Mouse (Mus musculus): ENCODE data around the gene Ccdc85c. TPM values are rescaled to one million over a fixed set of nuclear protein-coding genes. Genes with fewer than 3 reads are reported as not detected.

Ccdc85c gene
- polyA plus RNA-seq, 1 experiment from 2014 or later, result 0.06 TPM

DNA sequence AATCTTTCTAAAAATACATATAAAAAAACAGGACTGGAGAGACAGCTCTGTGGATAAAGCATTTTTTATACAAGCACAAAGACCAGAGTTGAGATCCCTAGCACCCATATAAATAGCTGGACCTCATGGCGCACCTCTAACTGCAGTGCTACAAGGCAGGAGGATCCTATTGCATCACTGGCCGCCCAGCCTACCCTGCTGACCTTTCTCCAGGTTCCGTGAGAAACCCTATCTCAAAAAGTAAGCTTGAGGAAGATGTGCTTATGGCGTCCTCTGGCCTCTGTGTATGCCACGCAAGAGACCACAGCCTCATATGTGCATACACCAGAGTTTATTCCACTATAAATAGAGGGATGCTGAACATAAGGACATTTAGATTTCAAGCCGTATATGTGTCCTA is 93.5 kb downstream of the Ccdc85c start:
- no peak overlapping the region for H3K4me3 ChIP-seq (ENCODE audit: inconsistent target)
- H3K36me3 ChIP-seq (ENCODE audit: inconsistent target), result peaks cover 21% of the 10 kb centered on the region
- WGBS (ENCODE audit: missing documents), result 92% methylated on average over 6 of the region's 6 CpGs
- peaks cover 83% of the 10 kb centered on the region for H3K79me2 ChIP-seq (ENCODE audit: inconsistent target)
- H3K27ac ChIP-seq, result no peak overlapping the region

DNA sequence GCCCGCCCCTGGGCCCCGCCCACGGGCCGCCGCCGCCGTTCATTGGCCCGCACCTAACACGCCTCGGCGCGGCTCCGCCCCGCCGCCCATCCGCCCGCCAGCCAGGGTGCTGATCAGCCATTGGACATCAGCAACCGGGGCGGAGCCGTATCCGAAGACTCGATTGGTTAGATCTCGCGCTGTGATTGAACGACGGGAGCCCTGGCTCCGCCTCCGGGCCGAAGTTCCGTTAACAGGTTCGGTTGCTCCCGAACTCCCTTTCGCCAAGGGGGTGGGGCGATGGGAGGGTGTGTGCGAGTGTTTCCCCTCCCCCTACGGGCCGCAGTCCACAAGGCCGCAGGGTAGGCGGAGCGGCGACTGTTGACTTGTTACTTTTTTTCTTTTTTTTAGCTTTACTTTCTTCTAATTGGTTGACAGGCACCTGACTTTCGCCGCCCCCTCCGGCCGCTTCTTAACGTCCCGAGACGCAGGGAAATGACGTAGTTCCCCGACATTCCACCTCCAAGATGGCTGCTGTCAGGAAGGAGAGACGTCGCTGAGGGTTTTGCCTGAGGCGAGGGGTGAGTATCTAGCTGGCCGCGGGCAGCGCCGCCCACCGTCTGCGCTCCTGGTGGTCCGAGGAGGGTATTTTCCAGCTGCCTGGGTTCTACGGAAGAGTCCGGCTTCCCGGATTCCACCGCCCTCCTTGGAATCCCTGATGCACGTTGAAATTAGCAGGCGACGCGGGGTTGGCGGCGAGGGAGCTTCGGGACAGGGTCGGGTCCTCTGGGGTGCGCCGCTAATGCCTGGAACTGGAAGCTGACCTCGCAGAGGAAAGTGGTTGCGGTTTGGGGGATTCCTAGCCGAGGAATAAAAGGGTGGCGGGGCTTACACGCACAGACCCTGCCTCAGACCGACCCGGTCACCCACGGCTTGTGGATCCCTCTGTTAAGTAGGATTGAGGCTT is 95.6 kb downstream of the Ccdc85c start, which contains the start of gene Ccnk:
Gene Ccnk, plus strand, starts transcription at position 259 of the 946 bp plus-strand sequence.
- under 1% methylated on average over 73 of the region's 82 CpGs for WGBS (ENCODE audit: missing documents)
- Histone ChIP-seq H3K79me2 (ENCODE audit: inconsistent target) (peaks cover 89% of the 10 kb centered on the region), H3K27ac (peak within 1 kb of the TSS; percentile 71), H3K36me3 (ENCODE audit: inconsistent target) (0 out of 2 replicates have a peak, but pooled peaks cover 6% of the 10 kb centered on the region), H3K4me3 (ENCODE audit: inconsistent target) (peak within 1 kb of the TSS; percentile 100)

DNA sequence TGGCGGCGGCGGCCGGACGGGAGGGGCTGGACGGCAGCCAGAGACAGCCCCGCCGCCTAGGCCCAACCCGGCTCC is 96.1 kb downstream of the Ccdc85c start, which contains the start of gene Setd3:
Gene Setd3, minus strand, starts transcription at position 69 of the 75 bp plus-strand sequence.
- Histone ChIP-seq H3K79me2 (ENCODE audit: inconsistent target) (peaks cover 89% of the 10 kb centered on the region), H3K36me3 (ENCODE audit: inconsistent target) (0 out of 2 replicates have a peak, but pooled peaks cover 6% of the 10 kb centered on the region), H3K4me3 (ENCODE audit: inconsistent target) (peak within 1 kb of the TSS; percentile 100), H3K27ac (peak within 1 kb of the TSS; percentile 71)
- 0% methylated on average over 4 of the region's 9 CpGs for WGBS (ENCODE audit: missing documents)

DNA sequence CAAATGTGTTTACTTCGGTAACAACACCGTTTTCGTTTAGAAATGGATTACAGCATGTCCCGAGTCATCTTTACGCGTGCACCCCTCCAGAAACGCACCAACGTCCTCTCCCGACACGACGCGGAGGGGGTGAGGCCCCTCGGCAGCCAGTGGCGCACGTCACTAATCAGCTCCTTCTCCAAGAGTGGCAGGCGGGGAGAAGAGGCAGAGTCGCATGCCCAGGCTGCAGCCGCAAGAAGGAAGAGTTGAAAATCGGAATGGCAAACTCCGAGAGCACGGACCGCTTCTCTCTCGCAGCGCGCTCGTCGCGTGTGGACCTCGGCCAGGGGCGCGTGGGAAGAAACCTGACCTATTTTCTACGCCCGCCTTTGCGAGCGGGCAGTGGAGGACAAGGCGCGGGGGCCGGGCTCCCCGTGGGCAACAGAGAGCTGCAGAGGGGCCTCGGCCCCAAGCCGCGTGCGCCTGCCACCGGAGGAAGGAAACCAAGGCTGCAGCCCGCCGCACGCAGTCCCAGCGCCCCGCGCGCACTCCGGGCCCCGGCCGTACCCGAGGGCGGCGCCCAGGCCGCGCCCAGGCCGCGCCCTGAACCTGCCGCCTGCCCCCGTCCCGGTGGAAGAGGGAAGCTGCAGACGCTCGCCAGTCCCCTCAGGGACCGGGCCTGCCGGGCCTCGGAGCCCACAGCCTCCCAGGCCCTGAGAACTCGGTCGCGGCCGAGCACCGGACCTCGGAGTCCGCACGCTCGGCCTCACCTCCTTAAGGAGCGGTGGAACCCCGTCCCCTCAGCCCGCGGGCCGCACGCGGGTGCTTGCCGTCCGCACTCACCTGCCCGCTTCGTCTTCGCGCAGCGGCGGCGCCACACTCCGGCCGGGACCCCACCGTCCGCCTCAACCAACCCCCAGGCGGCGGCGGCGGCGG is 96.6 kb downstream of the Ccdc85c start:
- Histone ChIP-seq H3K27ac (peak overlapping the region; percentile 49), H3K79me2 (ENCODE audit: inconsistent target) (peaks cover 89% of the 10 kb centered on the region), H3K36me3 (ENCODE audit: inconsistent target) (0 out of 2 replicates have a peak, but pooled peaks cover 6% of the 10 kb centered on the region), H3K4me3 (ENCODE audit: inconsistent target) (peak overlapping the region; percentile 70)
- WGBS (ENCODE audit: missing documents), result under 1% methylated on average over 77 of the region's 103 CpGs

DNA sequence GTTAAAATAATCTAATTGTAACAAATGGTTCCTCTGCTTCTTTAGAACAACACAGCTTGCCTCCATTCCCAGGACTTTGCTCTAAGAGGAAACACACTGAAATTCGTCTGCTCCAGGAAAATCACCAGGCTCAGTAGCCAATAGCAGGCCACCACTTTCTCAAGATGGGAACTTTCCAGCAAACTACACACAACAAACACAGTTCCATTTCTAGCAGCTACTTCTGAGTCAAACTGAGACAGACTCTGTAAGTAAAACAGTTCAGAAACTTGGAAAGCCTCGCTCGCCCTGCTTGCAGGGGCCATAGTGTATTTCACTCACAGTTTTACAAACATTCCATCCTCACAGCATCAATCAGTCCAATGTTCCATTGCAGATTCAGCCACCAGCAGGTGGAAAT is 98.9 kb downstream of the Ccdc85c start:
- H3K27ac ChIP-seq, result no peak overlapping the region
- no peaks in the 10 kb centered on the region for H3K36me3 ChIP-seq (ENCODE audit: inconsistent target)
- 94% methylated on average over 3 of the region's 3 CpGs for WGBS (ENCODE audit: missing documents)
- peaks cover 89% of the 10 kb centered on the region for H3K79me2 ChIP-seq (ENCODE audit: inconsistent target)
- H3K4me3 ChIP-seq (ENCODE audit: inconsistent target), result no peak overlapping the region

DNA sequence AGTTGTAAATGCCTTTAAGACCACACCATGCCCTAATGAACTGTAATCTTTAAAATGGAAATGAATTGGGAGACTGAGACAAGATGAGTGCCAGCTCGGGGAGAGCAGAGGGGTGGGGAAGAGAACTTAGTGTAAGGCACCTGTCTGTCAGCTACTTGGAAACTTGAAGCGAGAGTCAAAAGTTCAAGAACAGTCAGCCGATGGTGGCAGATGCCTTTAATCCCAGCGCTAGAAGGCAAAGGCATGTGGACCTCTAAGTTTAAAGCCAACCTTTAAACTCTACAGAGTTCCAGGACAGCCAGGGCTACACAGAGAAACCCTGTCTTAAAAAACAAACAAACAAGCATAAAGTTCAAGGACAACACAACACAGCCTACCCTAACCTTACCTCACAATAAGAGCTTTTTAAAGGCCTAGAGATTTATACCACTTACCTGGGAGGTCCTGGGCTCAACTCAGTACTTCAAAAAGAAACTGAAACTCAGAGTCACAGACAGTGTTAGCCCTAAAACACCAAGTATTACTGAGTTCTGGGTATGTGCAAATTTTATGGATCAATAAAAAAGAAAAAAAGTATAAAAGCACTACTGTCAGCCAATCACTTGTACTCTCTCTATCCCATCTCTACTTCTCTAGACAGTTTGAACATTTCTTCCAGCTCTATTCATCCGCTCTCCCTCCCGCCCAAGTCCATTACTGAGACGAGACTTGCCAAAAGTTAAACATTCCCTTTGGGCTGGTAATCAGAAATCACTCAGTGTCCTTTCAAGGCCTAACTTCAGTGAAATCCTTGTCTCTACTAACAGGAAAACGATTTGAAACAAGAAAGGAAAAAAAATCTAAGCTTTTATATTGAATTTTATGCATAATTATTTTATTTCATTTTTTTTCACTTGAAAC is 100.4 kb downstream of the Ccdc85c start:
- Histone ChIP-seq H3K27ac (no peak overlapping the region), H3K36me3 (ENCODE audit: inconsistent target) (no peaks in the 10 kb centered on the region), H3K4me3 (ENCODE audit: inconsistent target) (no peak overlapping the region), H3K79me2 (ENCODE audit: inconsistent target) (peaks cover 89% of the 10 kb centered on the region)
- 95% methylated on average over 7 of the region's 8 CpGs for WGBS (ENCODE audit: missing documents)

DNA sequence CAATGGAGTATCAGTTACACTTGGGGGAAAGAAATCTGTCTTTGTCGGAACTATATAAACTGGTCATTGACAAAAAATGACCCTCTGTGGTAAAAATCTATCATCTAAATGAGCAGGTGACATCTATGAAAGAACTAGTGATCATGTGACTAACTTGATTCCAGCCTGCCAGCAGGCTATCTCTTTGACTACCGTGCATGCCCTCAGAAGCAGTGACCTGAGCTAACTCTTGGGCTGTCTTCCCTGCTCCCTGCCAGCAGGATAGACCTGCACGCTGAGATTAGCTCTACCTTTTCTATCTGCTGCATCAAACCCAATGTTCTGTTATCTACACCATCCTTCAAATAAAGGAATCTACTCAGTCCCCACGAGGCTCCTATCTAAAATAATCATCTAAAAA is 102.6 kb downstream of the Ccdc85c start:
- WGBS (ENCODE audit: missing documents), result 83% methylated on average over 4 of the region's 4 CpGs
- Histone ChIP-seq H3K27ac (no peak overlapping the region), H3K36me3 (ENCODE audit: inconsistent target) (no peaks in the 10 kb centered on the region), H3K4me3 (ENCODE audit: inconsistent target) (no peak overlapping the region), H3K79me2 (ENCODE audit: inconsistent target) (peaks cover 100% of the 10 kb centered on the region)

DNA sequence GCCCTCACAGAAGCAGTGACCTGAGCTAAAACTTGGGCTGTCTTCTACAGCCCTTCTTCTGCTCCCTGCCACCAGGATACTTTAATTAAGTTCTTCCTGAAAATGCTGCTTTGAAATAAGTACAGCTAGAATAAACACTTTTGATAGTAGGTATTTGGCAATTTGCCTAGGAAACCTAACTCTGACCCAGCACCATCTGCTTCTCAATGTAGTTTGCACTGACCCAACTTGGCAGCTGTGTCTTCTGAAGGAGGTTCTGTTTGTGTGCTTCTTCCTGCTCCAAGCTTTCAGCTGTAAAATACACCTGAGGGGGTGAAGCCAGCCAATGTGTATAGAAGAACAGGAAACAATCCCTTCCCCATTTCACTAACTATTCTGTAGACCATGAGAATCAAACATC is 103.9 kb downstream of the Ccdc85c start:
- Histone ChIP-seq H3K4me3 (ENCODE audit: inconsistent target) (no peak overlapping the region), H3K79me2 (ENCODE audit: inconsistent target) (peaks cover 100% of the 10 kb centered on the region), H3K27ac (no peak overlapping the region), H3K36me3 (ENCODE audit: inconsistent target) (no peaks in the 10 kb centered on the region)

DNA sequence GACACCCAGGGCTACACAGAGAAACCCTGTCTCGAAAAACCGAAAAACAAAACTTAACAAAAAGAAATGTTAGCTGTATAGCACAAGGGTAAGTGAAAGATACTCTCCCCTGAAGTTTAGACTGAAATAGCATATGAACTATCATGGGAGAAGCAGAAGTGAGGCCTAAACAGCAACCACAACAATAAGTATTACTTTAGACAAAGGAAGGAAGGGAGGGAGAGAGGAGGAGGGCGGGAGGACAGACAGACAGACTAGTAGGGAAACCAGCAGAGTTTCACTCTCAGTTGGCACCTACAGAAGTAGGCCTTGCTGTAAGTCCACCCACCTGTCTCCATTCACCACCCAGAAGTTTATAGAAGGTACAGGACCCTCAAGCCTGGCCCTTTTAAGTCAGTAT is 104.8 kb downstream of the Ccdc85c start:
- 19% methylated on average over 3 of the region's 3 CpGs for WGBS (ENCODE audit: missing documents)
- peak overlapping the region; percentile 52 for H3K27ac ChIP-seq
- no peak overlapping the region for H3K4me3 ChIP-seq (ENCODE audit: inconsistent target)
- no peaks in the 10 kb centered on the region for H3K36me3 ChIP-seq (ENCODE audit: inconsistent target)
- peaks cover 100% of the 10 kb centered on the region for H3K79me2 ChIP-seq (ENCODE audit: inconsistent target)

DNA sequence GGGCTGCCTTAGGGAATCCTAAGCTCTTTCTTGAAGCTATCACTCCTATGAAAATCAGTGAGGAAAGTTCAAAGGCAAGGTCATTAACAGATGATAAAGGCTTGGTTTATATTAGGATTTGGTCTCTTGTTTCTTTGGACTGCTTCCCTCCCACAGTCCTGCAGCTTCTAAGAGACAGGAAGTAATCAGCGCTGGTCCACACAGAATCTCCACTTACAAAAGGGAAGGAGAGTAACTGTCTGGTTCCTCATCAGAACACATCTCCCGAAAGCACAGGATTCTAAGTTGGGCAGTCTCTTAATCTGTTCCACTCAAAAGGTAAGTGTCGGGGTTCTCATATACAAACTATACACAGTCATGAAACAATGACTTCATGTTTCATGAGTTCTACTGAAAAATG is 106.3 kb downstream of the Ccdc85c start:
- peaks cover 100% of the 10 kb centered on the region for H3K79me2 ChIP-seq (ENCODE audit: inconsistent target)
- H3K4me3 ChIP-seq (ENCODE audit: inconsistent target), result no peak overlapping the region
- 13% methylated on average over 3 of the region's 3 CpGs for WGBS (ENCODE audit: missing documents)
- no peak overlapping the region for H3K27ac ChIP-seq
- peaks cover 6% of the 10 kb centered on the region; the same call in 1 of the 2 replicates for H3K36me3 ChIP-seq (ENCODE audit: inconsistent target)

DNA sequence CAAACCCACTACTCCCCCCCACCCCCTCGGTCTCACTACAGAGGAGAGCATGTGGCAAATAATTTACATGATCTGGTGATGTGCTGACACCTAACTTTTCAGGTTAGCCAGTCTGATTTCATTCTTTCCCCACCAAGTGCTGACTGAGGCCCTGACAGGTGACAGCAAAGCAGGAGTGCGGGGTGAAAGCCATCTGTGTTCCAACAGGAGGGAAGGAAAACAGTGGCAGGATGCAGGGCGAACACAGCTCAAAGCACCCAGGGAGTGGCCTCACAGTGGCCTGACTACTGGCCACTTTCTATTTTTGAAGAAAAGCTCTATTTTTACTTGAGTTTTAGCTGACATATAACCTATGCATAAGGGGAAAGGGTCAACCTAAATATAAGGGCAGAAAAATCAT is 111.5 kb downstream of the Ccdc85c start:
- Histone ChIP-seq H3K4me3 (ENCODE audit: inconsistent target) (no peak overlapping the region), H3K36me3 (ENCODE audit: inconsistent target) (peaks cover 42% of the 10 kb centered on the region; the same call in 1 of the 2 replicates), H3K27ac (no peak overlapping the region), H3K79me2 (ENCODE audit: inconsistent target) (peaks cover 74% of the 10 kb centered on the region)
- WGBS (ENCODE audit: missing documents), result 100% methylated on average over 3 of the region's 3 CpGs

DNA sequence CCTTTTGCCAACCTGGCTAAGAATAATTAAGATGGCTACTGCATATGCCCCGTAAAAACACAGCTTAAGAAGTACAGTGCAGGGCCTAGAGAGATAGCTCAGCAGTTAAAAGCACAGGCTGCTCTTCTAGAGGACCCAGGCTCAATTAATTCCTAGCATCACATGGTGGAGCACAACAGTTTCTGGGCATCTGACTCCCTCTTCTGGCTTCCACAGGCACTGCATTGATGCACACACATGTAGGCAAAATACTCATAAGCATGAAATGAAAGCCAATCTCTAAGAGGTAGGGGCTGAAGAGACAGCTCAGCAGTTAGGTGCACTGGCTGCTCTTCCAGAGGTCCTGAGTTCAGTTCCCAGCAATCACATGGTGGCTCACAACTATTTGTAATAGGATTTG is 113.2 kb downstream of the Ccdc85c start:
- WGBS (ENCODE audit: missing documents), result 100% methylated on average over 1 of the region's 1 CpGs
- peaks cover 58% of the 10 kb centered on the region for H3K79me2 ChIP-seq (ENCODE audit: inconsistent target)
- H3K36me3 ChIP-seq (ENCODE audit: inconsistent target), result peaks cover 54% of the 10 kb centered on the region; the same call in 1 of the 2 replicates
- no peak overlapping the region for H3K27ac ChIP-seq
- no peak overlapping the region for H3K4me3 ChIP-seq (ENCODE audit: inconsistent target)

DNA sequence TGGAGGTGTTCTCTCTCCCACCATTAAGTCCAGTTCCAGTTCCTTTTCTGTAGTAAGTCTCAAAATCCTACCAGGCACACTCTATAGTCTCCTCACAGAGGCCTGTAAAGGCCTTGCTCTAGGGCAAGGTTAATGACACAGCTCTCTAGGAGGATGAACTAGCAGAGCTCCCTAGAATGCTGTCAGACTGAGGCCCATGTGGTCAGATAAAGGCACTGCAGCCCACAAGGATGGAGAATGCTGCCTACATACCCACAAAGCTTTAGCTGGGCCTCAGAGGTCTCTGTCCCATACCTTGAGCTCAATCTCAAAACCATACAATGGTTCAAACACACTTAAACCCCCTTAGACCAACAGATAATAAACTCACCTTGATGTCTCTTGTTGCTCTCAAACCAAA is 115.4 kb downstream of the Ccdc85c start:
- peaks cover 71% of the 10 kb centered on the region for H3K36me3 ChIP-seq (ENCODE audit: inconsistent target)
- H3K4me3 ChIP-seq (ENCODE audit: inconsistent target), result no peak overlapping the region
- H3K27ac ChIP-seq, result no peak overlapping the region
- peaks cover 36% of the 10 kb centered on the region for H3K79me2 ChIP-seq (ENCODE audit: inconsistent target)

Measured in macrophage (primary cell).